25 mouse cellular contexts compared by ENCODE assay signal in the genomic region with DNA sequence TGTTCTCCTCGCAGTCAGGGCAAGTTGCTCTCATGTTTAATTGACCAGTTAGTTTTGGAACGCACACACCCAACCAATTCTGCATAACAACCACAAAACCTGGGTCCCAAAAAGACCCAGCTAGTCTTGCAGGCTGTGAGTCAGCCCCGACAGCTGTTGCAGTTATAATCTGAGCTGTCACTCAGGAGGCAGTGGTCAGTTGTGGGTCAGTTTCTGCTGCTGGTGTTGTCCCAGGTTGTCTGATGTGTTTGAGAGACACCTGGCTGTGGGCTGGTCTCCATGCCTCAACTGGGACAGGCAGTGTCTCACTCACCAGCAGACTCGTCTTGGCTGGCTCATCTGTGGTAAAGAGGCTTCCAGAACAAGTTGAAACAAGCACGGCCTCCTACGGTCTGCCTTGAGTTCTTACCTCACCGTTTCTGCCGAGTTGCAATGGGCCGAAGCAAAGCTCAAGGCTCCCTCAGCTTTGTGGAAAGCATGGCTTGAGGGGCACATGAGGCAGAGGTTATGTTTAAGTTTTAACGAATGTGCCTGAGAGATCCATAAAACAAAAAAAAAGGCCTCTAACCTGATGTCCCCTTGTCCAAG. TPM values are rescaled to one million over a fixed set of nuclear protein-coding genes. Genes with fewer than 3 reads are reported as not detected.
DNase-seq lines count a peak whose midpoint lies in the region; TF ChIP-seq lines count a peak whose summit lies in the region.
"Had no signal": no experiment of that assay in that cellular context is flagged by ENCODE, and none has a peak within 500 bp of the region (broad histone marks: within the 10 kb centered on the region; RNA-seq: fewer than 3 reads in every experiment).

No protein-coding gene starts in this region.

- H3K9me3 ChIP-seq in heart, embryonic 10.5 days, result no peaks in the 10 kb centered on the region
- H3K9me3 ChIP-seq: embryonic facial prominence, embryonic 12.5 days; forebrain, embryonic 13.5 days; intestine, embryonic 15.5 days had no signal

- no peaks in the 10 kb centered on the region for H3K79me3 ChIP-seq in C2C12 (ENCODE audit: low read depth)

- H3K36me3 ChIP-seq in heart, embryonic 10.5 days, result no peaks in the 10 kb centered on the region
- no peaks in the 10 kb centered on the region for H3K36me3 ChIP-seq in C2C12 (ENCODE audit: control insufficient read depth, insufficient read depth)
- H3K36me3 ChIP-seq: embryonic facial prominence, embryonic 12.5 days; hindbrain, embryonic 10.5 days; intestine, embryonic 15.5 days had no signal

- H3K27me3 ChIP-seq in heart, embryonic 10.5 days (ENCODE audit: insufficient read depth, poor library complexity, severe bottlenecking), result no peaks in the 10 kb centered on the region
- H3K27me3 ChIP-seq in C2C12 (ENCODE audit: control insufficient read depth, insufficient read depth, insufficient read length), result no peaks in the 10 kb centered on the region
- H3K27me3 ChIP-seq: embryonic facial prominence, embryonic 12.5 days; forebrain, embryonic 13.5 days; intestine, embryonic 15.5 days had no signal

- DNase-seq in heart, embryonic 10.5 days (ENCODE audit: low spot score), result peak; percentile 61
- no peak for DNase-seq in heart, postnatal 10 days
- peak; percentile 69 for DNase-seq in fat pad, adult 2 months (ENCODE audit: extremely low read depth, low read depth, low spot score)
- no peak for DNase-seq in urinary bladder, postnatal 10 days (ENCODE audit: low spot score)
- no peak for DNase-seq in cerebellum, adult 9-10 months
- DNase-seq: adrenal gland, postnatal 10 days; B cell, adult 2 months; cerebellum, adult 11 months; cerebellum, postnatal 10 days; embryo, embryonic 11 days; forebrain, postnatal 0 days; gastrocnemius, postnatal 14 days; kidney, adult 2 months had no signal

- 83% methylated on average over 10 of the region's 10 CpGs for WGBS in heart, embryonic 10.5 days

- H3ac ChIP-seq in C2C12 (ENCODE audit: control insufficient read depth, insufficient read length, low read depth), result no peak overlapping the region

- no peak for TF ChIP-seq CTCF in C2C12 (IDR thresholded peaks at IDR 0.05; ENCODE audit: control insufficient read depth, insufficient read depth, insufficient read length)

- no peak overlapping the region for H3K27ac ChIP-seq in heart, embryonic 10.5 days
- H3K27ac ChIP-seq: embryonic facial prominence, embryonic 12.5 days; forebrain, embryonic 13.5 days; hindbrain, embryonic 10.5 days; hindbrain, embryonic 14.5 days; intestine, embryonic 15.5 days had no signal

- no peak overlapping the region for H3K4me3 ChIP-seq in heart, embryonic 10.5 days
- H3K4me3 ChIP-seq in C2C12 (ENCODE audit: insufficient read depth, poor library complexity, severe bottlenecking), result no peak overlapping the region
- H3K4me3 ChIP-seq: embryonic facial prominence, embryonic 12.5 days; forebrain, embryonic 13.5 days; hindbrain, embryonic 10.5 days; intestine, embryonic 15.5 days had no signal

- intact Hi-C loops in heart, postnatal 10 days (cut with DNase I), result no loop called here

- H3K79me2 ChIP-seq in C2C12 (ENCODE audit: control insufficient read depth, insufficient read depth), result no peaks in the 10 kb centered on the region

- no peaks in the 10 kb centered on the region for H3K4me1 ChIP-seq in heart, embryonic 10.5 days
- H3K4me1 ChIP-seq: embryonic facial prominence, embryonic 12.5 days; forebrain, embryonic 13.5 days; hindbrain, embryonic 10.5 days; intestine, embryonic 15.5 days had no signal

TF ChIP-seq in C2C12, 6 proteins besides CTCF, POLR2A, EP300 and RAD21:
- TF ChIP-seq MYOG (IDR thresholded peaks at IDR 0.05; ENCODE audit: control insufficient read depth, extremely low read depth, insufficient read length), result no peak
- TF ChIP-seq FOSL1 (IDR thresholded peaks at IDR 0.05; ENCODE audit: insufficient read depth, low read length, poor library complexity, severe bottlenecking), result no peak
- TF ChIP-seq MAX (IDR thresholded peaks at IDR 0.05), result no peak
- TF ChIP-seq MYOD1 (IDR thresholded peaks at IDR 0.05; ENCODE audit: control insufficient read depth, insufficient read length, low read depth), result peak; percentile 98

RNA-seq across cellular contexts. Expression of gene Sh3d19, which starts 18.1 kb away (rescaled TPM):
- 10.4 and 17.7 TPM in 2 replicates for polyA plus RNA-seq in heart, embryonic 10.5 days (2016; fragmentation: Nextera tagmentation; extraction: Ambion mirVana)
- total RNA-seq in heart, postnatal 10 days (2021), result 10 to 100 TPM; 23.4 to 27.8 TPM
- polyA plus RNA-seq in C2C12 (2012; fragmentation: generic; extraction: Trizol), result 5.7 TPM

RNA-seq across cellular contexts. Expression of gene Prss48, which starts 49.5 kb away (rescaled TPM):
- not detected in 2 replicates for polyA plus RNA-seq in heart, embryonic 10.5 days (2016; fragmentation: Nextera tagmentation; extraction: Ambion mirVana)
- not detected for total RNA-seq in heart, postnatal 10 days (2021)
- 0.04 TPM for polyA plus RNA-seq in C2C12 (2012; fragmentation: generic; extraction: Trizol)
- total RNA-seq: adrenal gland, postnatal 10 days; adrenal gland, postnatal 4 days; forebrain, postnatal 0 days; gastrocnemius, adult 18-20 months; gastrocnemius, postnatal 14 days; granulocyte monocyte progenitor cell, adult 5-6 weeks; heart, postnatal 25 days had no signal
- polyA plus RNA-seq: brain, embryonic 14.5 days; embryonic facial prominence, embryonic 12.5 days; forebrain, embryonic 13.5 days; forebrain, postnatal 0 days; heart, embryonic 14.5 days; hindbrain, embryonic 10.5 days; kidney, adult 2 months had no signal

Comparison
In these comparisons a context has a peak if more than half of its experiments do, and no peak if none do; other contexts are left out.
1. DNase-seq: peak in heart, embryonic 10.5 days (single experiment) and fat pad, adult 2 months (single experiment); none in heart, postnatal 10 days (0 of 2), urinary bladder, postnatal 10 days (single experiment) and cerebellum, adult 9-10 months (single experiment).